Mouse (Mus musculus): ENCODE data around the gene Eipr1.

GRCm38 (mm10) chr12:28830471-28830870 is 78.9 kb downstream of the Eipr1 start:
- TF ChIP-seq CTCF (IDR thresholded peaks at IDR 0.05) (no peak), POLR2A (IDR thresholded peaks at IDR 0.05; ENCODE audit: insufficient read depth, low read depth, low read length) (no peak), EP300 (IDR thresholded peaks at IDR 0.05; ENCODE audit: insufficient read depth, low read depth, low read length) (no peak)

Data from heart, adult 2 months (tissue).